Mouse (Mus musculus) liver, embryonic 14.5 days (tissue): ENCODE measurements at regions not wholly inside any gene's neighbourhood (a gene's known extent, or its start where the extent isn't known, plus 50 kb on each side); places are given as distances from the start of the nearest gene placed in this dataset.

ENCODE experiments used
- CTCF ChIP-seq: IDR thresholded peaks from 2 replicates; pipeline ENCODE4 v1.5.1; 2016; ENCODE audit warnings: antibody characterized with exemption, low read depth, control low read depth
- EP300 ChIP-seq: IDR thresholded peaks from 2 replicates; pipeline ENCODE4 v1.6.1; 2016; ENCODE audit warnings: antibody characterized with exemption, low read depth

DNA sequence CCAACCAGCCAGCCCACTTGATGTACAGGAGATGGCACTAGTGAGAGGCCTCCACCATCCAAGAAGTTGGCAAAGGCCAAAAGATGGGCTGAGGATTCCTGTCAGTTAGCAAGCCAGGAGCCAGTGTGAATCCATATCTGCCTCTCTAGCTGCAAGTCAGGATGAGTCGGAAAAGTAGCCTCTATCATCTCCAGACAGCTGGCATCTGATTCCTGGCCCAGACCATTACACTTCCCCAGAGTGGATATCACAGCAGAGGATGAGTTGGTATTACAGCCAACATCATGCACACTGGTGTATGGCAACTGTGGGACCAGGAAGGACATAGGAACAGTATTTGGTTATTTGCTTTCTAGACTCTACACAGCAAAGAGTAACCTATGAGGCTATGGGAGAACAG is 77.5 kb downstream of the Ackr3 start:
- TF ChIP-seq CTCF (peak; percentile 39), EP300 (peak; percentile 85)
